Mouse (Mus musculus) urinary bladder, adult 18-20 months (tissue): ENCODE data around the gene Ptges2.
A peak's percentile ranks its signal among the peaks of the same experiment; 100 is the strongest.

Source experiments
- DNase-seq, 2 experiments: peaks; one replicate each; pipeline ENCODE4 v3.0.0; 2022; ENCODE audit warnings: low spot score in 2 of 2, mixed read lengths in 2 of 2

Gene Ptges2

DNA sequence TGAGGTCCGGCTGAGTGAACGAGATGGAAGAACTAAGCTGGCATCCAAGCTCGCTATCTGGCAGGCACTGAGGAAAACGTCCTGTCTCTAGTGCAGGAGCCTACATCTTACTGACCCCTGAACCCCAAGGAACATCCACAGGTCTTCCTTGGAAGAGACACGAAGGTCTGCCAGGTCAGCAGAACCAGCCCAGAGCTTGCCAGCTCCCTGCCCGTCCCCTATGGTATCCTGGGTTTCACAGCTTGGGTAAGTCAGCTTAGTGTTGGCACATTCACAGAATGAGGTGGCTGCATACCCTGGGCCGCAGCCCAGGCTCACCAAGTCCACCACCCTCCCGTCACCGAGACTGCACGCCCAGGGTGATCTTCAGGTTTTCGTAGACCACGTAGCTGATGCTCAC lies 20.1 kb downstream of the Ptges2 start:
- no peak for DNase-seq

DNA sequence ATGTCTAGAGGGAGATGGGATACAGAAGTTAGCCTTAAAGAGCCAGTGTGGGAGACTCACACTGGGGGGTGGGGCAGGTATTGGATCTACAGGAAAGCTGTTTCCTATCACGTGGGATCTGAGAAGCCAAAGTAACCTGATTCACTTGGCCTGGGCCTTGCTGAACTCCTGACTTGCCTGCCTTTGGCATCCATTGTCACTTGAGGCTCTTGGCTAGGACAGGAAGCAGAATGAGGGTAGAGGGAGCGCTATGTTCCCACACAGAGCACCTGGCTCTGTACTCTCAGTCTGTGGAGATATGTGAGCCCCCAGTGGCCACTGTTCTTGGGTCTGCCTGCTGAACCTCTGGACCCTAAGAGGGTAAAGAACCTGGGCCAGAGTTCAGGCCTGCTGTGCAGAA lies 20.9 kb downstream of the Ptges2 start:
- no peak for DNase-seq

DNA sequence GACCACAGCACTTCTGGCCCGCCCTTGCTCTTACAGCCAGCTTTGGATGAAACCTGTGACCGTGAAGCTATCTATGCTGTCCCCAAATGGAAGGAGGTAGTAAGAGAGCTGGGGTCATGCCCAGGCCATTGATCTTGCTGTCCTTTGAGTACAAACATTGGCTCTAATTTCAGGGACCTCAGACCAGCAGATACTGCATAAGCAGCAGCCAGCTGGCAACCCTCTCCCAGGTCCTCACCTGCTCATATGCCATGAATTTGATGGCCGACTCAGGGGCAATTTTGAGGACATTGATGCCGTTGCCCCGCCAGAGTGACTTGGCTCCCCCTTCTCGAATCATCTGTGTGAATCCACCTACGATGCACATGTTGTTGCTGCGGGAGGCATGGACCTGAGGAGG lies 21.8 kb downstream of the Ptges2 start:
- DNase-seq: no peak

DNA sequence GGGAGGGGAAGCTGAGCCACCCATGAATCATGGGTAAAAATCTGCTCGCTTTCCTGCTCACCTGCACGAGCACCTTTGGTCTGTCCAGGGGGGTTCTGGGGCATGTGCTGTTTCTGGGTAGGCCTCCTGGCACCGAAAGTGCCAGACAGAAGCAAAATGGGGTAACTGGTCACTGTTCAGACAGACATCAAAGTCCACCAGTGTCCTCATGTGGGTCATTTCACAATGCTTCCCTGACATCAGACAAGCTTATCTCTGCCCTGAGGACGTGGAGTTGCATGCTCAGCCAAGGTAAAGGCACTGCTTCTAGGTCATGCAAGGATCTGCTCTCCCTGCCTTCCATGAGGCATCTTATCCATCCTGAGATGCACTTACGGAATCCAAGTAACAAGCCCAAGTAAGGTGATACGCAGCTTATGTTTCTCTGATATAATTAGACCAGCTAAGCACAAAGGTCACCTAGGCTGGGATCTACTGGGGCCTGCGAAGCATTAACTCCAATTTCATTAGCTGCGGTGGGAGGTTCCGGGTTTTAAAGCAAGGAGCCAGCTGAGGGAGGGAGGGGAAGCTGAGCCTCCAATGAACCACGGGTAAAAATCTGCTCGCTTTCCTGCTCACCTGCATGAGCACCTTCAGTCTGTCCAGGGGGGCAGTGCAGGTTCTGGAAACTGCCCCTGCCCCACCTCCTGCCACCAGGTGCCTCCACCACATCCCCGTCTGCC lies 22.9 kb downstream of the Ptges2 start:
- no peak for DNase-seq

DNA sequence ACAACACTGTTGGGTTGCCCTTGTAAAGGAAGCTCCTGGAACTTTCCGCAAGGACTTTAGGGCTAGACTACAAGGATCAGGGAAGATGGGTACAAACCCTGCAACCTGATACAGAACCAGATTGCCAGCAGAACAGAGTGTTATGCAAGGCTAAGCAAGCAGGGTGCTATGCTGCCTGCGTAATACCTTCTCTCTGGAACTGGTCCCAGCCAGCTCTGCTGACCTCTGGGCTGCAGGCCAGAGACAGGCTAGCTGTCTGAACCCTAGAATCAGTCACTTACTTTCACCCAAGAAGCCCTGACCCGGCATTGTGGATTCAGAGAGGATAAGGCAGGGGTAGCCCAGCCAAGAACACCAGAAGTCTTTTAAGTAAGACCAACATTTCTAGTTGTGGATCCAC lies 23.7 kb downstream of the Ptges2 start:
- DNase-seq: peak in 1 of 2 experiments; percentile 55

DNA sequence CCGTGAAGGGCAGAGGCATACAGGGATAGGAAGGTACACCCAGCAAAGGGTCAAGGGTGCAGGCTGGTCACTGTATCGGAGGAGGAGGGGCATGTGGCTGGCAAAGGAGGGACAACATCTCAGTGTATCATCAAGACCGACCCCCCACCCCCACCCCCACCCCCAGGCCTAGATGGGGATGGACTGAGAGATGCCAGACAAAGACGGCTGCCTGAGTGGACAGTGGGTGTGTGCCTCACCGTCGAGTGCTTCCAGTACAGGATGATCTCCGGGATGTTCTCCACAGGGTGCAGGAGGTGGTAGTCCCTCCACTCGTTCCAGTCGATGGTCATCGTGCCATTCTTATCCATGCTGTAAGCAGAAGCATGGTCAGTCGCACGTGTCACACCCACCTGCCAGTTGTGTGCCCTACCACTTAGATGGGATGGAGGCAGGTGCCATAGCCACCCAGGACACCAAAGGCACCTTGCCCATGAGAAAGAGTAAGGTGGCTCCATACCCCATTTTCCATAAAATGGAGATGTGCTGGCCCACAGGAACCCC lies 24.4 kb downstream of the Ptges2 start:
- no peak for DNase-seq

DNA sequence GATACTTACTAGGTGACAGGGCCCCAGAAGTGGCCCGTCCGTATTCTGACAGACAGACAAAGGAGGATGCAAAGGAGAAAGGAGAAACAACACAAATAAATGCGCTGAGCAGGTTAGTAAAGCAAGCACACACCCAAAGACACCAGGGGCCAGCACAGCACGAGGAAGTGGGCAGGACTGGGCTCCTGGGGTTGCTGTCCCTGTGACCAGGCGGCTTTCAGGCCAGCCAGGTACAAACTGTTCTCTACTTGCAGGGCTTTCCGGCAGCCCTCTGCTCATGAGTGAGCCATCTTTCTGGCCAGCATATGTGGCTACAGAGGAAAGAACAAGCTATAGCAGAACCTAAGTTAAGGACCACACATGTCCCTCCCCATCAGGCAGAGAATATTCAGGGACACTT lies 25.0 kb downstream of the Ptges2 start:
- DNase-seq: no peak

DNA sequence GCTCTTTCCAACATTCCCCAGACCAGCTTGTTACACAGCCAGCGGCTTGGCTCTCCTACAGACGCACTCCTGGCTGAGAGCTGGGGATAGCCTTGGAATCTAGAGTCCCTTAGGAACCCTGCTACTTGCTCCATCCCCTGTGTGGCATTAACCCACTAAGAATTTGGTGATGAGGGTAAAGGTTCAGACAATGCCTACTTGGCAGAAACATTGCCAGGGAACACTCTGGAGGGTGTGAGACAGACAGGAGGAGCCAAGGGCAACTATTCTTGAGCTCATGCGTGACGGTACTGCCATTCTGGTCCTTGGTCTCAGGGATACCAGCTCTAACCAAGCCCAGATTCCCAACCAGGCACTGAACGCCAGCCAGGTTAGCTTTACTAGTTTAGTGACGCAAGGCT lies 26.2 kb downstream of the Ptges2 start:
- DNase-seq: no peak

DNA sequence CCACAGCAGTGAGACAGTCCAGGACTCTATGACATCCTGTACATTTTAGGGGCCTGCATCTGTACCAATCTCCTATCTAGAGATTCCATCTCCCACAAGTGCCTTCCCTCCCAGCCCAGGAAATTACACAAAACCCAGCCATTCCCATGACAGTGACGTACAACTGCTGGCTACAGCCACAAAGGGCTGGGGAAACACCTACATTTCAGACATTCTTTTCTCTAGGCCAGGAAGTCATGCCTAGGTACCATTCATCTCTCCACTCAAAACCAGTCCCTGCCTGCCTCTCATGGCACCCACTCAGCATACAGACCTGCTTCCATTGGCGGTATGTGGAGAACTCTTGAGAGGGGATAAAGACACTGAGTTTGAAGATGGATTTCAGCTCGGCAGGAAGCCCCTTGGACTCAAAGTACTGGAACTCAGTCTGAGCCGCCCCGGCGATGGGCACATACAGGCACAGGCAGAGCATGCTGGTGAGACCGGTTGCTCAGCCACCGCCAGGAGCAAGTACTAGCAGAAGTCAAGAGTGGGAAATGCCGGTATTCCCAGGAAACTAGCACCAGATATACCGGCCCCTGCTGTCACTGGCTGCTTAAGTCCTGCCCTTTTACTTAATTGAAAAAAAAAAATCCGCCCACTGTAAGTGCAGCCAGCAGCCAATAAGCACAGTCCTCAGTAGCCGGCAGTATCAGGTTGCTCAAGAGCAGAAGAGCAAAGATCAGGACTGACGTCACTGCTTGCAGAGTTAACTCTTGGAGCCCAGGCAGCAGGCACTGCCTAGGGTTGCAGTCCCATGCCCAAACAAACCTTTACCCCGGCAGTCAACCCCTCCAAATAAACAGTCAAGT lies 28.0 kb downstream of the Ptges2 start:
- DNase-seq: peak; percentile 59 to 77

DNA sequence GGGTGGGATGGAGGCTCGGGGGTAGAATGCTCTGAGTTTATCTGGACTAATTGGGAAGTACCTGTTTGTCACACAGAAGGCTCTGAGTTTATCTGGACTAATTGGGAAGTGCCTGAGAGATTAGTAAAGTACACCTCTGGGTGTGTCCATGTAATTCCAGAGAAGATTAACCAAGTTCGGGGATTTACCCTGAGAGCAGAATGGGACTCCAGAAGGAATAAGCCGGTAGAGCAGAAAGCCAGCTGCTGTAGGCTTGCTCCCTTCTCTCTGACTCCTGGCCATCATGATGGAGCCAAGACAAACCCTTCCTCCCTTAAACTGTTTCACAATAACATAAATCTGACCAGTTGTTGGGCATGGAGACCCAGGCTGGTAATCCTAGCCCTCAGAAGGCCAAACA lies 29.1 kb downstream of the Ptges2 start:
- no peak for DNase-seq

DNA sequence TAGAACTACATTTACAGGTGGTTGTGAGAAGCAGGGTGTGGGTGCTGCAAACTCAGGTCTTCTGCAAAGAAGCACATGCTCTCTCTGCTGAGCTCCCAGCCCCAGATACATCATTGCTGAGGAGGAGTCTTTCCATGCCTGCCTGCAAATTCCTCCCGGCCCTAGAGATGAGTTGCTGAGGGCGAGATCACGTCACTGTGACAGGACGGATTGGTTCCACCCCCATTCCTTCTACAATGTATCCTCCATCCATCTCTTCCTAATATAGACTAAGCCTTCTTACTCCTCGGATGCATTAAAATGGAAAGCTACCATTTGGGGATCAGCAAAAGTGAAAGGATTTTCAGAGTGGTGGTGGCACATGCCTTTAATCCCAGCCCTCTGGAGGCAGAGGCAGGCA lies 29.9 kb downstream of the Ptges2 start:
- DNase-seq: no peak

DNA sequence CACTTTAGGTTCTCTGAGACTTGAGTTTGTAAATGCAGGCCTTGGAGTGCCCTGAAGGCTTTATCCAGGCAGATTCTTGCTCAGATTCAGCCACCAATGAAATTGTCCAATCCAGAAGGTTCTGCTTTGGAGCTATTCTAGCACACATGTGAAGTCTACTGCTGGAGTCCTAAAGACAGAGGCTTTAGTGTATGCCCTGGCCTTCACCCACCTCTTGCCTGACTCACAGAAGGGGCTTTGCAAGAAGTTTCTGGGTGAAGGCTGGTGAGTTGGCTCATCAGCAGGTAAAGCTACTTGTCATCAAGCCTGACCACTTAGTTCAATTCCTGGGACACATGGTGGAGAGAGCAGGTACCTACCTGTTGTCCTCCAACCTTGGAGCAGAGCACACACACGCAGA lies 30.4 kb downstream of the Ptges2 start:
- no peak for DNase-seq

DNA sequence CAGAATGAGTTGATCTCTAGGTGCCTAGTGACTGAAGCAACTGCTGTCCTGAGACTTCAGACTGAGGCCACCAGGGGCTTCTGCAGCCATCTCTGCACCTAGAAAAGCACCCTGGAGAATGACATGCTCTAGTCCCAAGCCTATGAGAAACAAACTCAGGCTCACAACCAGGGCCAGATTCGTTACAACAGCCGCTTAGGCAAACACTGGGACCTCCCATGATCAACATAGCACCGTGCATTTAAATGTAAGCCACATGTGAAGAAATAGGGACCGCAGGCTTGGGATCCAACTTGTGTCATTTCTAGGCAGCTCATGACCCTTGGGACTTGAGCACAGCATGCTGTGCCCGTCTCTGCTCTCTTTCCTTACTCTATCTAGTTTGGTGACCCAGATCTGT lies 32.0 kb downstream of the Ptges2 start:
- DNase-seq: no peak

DNA sequence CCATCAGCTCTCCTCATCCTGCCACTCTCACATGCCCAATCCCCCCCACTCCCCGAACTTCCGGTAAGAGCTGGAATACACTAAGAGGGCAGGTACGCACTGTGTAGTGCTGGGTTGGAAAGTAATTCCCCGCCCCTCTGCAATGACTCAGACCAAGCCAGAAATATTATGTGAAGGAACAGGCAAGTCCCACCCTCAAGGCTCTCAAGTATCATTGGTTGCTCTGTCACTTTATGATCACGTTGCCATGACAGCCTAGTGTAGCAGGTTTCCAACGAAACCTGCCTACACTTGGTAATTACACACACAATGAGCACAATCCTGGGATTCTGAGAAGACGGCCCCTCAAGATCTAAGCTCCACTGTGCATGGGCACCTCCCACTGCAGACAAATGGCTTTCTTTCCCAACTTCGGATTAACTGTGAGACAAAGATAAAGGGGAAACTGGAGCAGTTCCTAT lies 32.6 kb downstream of the Ptges2 start:
- peak; percentile 44 to 54 for DNase-seq

DNA sequence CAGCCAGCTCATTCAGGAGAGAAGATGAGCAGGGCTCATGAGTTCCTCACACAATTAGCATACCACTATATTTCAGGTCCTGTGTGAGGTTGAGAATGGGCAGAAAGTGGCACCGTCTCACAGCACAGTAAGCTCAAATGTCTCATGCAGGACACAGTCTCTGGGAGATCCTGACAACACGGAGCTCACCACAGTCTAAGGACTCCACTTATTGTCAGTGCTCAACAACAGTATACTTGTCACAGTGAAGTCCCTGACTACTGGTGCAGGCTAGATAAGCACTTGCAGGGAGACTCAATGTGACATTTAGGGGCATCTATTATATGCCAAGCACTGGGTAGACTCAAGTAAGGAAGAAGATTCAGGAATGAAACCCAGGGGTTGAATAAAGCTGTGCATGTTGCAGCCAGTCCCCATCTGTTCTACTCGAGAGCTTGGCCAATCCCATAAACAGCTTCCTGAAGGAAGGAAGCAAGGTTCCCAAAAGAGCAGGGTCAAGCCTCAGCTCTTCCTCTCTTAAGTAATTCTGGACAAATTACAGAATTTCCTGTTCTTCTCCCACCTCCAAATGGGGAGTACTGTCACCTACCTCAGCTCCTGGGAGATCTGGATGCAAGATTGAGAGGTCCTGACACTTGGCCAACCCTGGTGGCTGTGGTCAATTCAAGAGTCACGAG lies 33.7 kb downstream of the Ptges2 start:
- DNase-seq: no peak

DNA sequence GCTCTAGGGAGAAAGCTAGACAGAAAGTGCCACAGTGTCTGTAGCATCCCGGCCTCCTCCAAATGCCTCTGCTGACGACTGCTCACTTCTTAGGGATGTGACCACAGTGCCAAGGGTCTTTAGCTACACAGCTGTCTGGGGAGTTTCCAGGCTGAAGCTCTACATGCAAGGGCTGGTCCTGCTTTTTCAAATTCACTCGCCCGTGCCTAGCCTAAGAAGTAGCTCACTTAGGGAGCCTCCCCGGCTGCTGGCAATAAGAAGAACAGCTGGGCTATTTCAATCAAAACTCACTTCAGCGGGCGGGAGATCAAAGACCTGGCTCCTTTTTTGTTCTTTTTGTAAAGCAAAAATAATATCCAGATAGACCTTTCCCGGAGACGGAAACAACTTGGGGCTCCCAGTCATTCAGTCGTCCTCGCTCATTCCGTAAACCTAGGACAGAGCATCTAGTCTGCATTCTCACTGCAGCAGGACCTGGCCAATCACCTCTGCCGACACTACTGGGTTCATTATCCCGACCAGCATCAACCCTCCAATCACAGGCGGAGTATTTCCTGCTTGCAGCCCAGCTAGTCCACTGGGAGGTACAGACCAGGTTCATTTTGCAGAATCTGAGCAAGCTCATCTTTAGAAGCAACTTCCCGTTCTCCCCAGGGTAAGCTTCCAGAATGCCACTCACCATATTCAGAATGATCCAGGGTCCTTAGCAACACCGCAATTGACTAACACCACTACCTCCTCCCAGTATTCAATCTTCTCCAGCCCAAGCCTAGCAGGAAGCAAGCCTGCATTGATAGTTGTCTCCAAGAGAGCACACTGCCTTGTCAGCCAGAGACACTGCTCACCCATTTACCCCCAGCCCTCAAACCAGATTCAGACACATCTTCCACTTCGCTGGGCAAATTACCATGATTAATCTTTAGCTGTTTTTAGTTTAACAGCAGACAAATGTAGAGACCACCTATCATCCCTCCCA lies 35.3 kb downstream of the Ptges2 start:
- DNase-seq: no peak

DNA sequence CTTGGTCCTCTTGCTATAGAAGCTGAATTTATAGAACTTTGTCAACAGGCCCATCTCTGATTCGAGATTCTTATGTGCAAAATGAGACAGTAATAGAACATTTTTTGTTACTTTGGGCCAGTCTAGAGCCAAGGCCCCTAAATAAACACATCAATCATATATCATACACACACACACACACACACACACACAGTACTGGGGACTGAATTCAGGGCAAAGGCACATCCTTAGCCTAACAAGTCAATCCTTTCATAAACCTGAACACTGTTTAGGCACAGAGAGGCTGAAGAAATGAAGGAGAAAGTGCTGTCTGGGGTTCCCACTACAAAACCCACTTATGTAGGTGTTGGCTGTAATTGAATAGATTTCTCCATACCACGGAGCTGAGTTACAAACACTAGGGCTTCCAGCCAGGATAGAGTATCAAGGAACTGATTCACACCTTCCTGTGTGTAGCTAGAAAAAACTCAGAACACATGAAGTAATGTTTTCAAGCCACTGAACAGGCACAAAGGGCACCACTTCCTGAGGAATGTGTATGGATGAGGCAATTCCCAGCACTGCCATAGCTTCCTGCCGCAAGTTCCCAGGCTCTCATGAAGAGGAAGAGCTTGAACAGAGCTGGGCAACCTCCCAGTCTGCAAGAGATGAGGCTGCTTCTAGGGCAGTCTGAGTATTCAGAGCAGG lies 41.1 kb downstream of the Ptges2 start:
- DNase-seq: no peak

DNA sequence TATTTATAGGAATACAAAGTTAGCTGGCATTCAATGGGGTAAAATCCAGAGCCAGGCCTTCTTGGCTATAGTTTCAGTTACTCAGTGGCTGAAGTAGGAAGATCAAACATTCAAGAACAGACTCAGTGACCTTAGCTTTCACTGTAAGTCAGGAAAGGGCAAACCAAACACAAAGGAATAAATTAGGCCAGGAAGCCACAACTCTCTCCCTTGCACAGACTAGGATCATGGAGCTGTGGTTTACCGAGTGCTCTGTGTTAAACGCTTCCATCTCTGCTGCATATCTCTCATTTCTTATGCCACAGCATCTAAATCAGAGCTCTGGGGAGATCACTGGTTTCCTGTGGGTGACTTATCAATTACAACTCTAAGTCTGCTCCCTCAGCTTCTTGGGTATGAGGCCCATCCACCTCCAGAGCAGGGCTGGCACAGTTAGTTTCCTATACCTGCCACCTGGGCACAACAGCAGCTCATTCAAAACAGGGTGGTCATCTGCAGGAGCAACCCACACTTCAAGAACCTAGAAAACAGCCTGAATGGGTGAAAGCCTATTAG lies 42.0 kb downstream of the Ptges2 start:
- DNase-seq: no peak

DNA sequence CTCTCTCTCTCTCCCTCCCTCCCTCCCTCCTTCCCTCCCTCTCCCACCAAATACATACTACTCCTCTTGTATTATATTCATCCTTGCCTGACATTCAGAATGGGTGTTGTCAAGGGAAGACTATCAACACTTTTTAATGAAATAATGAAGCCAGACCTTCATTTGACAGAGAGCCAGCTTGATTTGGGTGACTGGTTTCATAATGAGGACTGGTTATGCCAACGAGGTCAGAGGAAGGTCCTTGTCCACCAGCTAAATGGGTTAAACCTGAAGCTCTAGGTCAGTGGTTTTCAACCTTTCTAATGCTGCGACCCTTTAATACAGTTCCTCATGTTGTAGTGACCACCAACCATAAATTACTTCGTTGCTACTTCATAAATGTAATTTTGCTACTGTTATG lies 43.0 kb downstream of the Ptges2 start:
- no peak for DNase-seq

DNA sequence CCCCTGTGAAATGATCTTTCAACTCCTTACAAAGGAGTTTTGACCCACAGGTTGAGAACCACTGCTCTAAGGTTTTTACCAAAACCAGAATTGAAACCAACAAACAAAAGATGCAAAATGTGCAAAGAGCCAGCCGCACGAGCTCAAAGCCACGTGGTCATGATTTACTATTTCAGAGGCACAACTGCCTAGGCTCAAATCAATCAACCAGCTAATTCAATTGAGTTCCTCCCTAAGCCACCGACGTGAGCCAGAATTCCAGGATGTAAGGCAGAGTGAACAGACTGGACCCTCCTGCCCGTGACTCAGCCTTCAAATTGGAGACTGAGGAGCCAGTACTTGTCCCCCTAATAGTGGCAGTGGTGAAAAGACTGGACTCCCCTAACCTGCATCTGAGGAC lies 43.5 kb downstream of the Ptges2 start:
- no peak for DNase-seq
